Mouse (Mus musculus): ENCODE results near the gene Zbtb8b.
"Not testable (repeated sequence)": the region's sequence is repeated elsewhere in the genome, so short reads cannot be mapped to it uniquely, and the experiment has no call there.

The Zbtb8b gene

DNA sequence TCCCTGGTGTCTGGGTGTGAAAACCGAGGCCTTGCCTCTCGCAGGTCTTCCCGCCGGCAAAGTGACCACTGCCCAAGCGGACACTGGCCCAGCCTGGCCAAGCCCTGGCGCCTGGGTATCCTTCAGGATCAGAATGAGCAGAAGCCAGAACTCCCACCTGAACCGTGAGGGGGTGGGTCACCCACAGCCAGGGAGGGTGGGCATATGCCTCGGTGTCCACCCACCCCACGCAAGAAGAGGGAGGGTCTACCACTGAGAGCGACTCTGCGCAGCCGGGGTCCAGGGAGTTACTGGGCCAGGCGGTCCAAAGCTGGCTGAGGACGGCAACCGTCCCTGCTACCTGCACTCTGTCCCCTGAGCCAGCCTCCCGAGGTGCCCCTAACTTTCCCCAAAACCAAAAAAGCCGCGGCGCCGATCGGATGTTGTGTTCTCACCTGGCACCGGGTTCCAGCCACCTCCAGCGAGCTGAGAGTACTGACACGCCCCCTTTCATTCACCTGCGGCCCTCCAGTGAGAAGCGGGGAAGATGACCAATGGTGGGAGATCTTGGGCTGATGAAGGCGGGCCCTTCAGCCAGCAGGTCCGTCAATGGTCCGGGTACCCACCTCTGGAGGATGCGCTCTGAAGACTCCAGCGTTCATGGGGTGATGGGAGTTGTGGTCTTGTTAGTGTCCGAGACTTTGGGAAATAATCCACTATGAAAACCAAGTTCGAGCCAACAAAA, at the start of gene Zbtb8b:
TSS of gene Zbtb8b (minus strand) at position 514 of the 724 bp plus-strand sequence.
- peak; percentile 71 for DNase-seq

DNA sequence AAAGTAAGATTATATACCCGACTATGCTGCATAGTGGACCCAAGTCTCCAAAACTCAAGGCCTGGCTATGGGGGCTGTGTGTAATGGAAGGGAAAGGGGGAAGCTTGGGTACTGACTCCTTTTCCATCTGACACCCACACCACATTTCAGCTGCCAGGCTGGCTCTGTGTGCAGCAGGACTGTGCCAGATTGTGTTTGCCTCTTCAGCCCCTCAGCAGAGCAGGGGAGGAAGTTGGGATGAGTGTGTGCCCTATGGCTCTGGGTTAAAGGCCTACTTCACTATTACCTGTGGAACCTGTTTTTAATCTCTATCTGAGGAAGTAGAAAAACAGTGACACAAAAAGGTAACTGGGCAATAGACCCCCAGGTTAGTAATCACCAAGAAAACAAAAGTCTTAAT, 40.4 kb upstream of the Zbtb8b start:
- DNase-seq = no peak

DNA sequence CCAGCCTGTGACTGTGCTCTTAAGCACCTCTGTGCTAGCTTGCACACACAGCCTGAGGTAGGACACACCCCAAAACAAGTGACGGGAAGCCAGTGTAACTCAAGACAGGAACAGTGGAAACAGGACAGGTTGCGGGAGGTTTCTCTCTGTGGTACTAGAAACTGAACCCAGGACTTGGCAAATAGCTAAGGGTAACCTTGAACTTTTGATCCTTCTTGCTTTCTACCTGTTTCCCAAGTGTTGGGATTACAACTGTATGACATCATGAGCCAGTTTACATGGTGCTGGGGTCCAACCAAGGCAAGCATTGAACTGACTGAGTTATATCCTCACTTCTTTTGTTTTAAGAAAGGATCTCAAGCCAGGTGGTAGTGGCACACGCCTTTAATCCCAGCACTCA, 39.2 kb upstream of the Zbtb8b start:
- no peak for DNase-seq

DNA sequence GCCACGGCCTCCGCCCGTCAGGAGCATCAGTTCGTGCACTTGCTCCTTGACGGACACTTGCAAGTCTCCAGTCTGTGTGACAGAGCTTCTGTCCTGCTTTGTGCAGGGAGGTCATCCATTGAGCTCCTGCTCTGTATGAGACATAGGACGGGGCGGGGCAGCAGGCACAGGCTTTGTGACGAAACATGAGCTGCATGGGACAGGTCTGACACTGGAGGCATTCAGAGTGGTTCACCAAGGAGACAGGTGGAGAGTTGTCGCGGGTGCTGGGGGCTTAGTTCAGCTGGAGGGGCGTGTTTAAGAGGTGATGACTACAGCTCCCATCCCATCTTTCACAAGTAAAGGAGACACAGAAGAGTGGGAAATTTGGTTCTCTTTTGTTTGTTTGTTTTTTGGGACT, 35.4 kb upstream of the Zbtb8b start:
- DNase-seq = no peak

DNA sequence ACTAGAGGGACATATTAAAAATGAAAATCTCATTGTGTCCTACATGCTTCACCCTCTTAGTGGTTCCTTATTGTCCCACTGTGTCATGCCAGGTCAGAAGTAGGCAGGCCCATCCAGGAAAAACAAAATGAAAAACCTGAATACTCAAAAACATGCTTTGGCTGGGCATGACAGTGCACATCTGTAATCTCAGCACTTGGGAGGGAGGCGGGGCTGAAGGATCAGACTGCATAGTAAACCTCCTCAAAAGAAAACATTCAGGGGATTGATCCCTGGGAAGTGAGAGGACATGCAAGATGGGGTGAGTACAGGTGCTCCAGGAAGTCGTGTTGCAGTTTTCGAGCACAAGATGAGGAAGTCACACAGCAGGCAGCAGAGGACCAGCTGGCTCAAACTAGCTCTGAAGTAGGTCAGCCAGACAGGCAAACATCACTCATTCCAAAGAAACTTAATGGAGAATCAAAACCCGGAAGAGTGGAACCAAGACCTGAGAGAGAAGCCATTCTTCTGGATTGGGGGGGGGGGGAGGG, 23.7 kb upstream of the Zbtb8b start:
- DNase-seq = no peak

DNA sequence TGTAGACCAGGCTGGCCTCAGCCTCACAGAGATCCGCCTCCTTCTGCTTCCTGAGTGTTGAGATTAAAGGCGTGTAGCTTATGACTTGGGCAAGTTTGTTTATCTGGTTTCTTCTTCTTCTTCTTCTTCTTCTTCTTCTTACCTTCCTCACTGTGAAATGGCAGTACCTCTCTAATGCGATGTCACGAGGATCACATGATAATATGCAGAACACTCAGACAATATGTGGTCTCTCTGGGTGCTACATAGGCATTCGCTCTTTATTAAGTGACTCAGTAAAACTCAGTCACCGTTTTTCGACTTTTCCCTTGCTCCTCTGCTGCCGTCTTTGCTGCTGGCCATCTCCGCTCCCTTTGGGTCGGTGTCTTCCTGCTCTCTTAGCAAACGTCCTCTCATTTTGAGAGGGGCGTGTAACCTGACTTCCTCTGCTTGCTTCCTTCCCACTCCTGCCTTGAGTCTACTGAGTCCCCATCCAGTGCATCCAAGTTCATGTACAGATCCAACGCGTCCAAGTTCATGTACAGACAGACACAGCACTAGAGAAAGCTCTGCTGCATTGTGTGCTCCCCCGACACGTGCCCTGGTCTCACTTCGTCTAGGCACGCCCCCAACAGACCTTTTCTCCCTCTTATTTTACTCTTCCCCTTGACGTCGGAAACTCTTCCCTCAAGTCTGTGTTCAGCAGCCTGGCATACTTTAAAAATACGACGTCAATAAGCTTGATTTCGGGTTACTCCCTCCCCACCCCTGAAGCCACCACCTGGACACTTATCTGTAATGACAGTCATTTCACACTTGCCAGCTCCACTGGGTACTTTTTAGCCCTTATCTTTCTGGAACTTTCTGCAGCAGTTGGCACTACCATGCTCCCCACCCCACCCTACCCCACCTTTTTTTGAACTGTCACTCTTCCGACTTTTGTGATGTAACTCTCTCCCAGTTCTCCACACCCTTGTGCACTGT, 22.7 kb upstream of the Zbtb8b start:
- no peak for DNase-seq

DNA sequence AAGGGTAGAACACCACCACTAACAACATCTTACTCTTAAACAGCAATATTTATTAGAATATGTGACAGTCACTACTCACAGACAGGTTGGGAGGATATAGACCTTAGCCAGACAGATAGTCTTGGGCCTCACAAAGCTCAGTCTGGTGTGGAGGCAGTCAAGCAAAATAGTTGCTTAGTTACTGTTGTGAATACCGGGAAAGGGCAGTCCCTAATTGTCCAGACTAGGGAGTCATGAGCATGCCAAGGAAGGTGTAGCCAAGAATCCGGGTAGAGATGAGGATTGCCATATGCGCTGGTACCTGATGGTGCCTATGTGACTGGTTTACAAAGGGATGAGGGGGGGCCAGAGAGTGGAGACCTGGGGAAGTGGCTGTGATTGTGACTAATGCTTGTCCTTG, 21.5 kb upstream of the Zbtb8b start:
- no peak for DNase-seq

DNA sequence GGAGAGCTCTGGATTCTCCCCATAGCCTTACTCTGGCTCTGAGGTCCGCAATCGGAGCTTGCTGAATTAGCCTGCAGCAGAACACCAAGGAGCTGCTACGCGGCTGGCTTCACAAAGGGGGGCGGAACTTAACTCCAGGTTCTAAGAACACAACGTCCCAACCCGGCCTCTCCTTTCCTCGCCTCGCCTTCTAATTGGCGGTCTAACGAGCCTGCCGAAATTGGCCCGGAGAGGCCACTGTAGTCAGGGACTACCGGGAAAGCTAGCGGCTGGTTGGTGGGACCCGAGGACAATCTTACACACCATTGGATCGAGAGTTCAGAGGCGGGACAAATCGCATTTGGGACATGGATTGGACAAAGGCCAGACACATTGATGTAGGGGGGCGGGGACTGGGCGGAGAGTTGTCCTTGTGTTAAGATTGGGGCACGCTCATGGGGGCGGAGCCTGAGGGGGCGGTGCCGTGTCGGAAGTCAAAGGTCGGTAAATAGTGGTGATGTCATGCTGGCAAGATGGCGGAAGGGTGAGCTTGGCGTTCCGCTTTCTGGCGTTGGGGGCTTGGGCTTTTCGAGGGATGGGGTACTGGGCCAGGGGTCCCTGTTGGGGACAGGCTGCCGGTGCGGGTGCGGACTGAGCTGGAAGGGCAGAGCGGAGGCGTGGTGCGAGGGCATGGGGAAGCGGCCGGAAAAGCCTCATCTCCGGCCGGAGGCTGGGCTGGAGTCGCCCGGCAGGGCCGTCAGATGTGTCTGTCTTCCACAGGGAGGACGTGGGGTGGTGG, 20.7 kb upstream of the Zbtb8b start, which contains the start of gene Bsdc1:
TSS of gene Bsdc1 (plus strand) at position 399 of the 778 bp plus-strand sequence.
- peak; percentile 95 for DNase-seq

DNA sequence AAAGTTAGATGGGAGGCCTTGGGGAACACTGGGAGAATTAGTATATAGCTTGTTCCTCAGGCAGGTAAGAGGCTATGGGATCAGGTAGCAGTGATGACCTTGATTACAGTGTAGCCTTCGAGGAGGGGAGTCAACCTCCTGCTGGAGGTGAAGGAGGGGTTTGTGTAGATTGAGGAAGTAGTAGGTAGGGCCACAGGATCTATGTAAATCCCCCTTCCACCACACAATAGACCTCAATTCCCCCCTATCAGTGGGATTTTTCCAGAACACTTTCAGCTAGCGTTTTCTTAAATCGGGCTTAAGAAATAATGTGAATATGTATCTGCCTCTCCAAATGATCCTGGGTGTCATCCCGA, 20.2 kb upstream of the Zbtb8b start:
- no peak for DNase-seq

DNA sequence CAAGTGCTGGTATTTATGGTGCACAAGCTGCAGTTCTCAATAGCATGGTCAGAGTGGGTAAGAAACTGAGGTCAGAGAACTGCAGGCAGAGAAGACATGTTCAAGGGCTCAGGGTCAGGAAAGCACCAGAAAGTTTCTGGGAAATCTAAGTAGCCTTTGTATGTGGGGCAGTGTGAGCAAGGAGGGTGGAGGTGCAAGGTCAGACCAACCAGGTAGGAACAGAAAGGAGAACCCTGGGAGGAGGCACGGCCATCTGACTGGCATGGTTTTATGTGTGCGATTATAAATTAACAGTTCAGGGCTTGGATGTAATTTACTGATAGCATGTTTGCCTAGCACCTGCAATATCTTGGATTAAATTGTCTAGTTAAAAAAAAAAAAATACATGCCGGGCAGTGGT, 19.1 kb upstream of the Zbtb8b start:
- DNase-seq = no peak

DNA sequence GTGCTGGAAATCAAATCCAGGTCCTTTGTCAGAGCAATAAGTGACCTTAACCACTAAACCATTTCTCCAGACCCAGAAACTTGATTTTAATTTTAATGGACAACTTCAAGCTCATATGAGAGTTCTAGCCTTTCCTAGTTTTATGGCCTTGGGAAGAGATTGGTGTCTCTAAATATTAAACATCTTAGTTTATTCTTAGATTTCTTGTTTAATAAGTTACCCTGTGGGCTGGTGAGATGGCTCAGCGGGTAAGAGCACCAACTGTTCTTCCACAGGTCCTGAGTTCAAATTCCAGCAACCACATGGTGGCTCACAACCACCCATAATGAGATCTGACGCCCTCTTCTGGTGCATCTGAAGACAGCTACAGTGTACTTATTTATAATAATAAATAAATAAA, 16.7 kb upstream of the Zbtb8b start:
- DNase-seq = not testable (repeated sequence)

DNA sequence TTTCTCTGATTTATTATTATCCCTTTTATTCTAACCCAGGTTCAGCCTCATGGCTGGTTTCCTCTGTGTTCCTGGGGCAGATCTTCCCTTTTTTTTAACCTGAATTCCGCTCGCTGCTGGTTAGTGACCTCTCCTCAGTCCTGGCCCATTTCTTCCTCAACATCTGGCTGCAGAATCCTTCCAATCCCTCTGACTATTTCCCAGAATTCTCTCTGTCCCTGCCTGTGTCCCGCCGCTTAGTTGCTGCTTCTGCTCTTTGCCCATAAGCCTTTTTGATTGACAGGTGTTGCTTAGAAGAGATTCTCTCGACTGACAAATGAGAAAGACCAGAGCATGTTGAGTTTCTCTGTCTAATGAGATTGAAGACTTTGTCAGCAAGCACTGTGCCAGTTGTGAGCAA, 15.5 kb upstream of the Zbtb8b start:
- no peak for DNase-seq

DNA sequence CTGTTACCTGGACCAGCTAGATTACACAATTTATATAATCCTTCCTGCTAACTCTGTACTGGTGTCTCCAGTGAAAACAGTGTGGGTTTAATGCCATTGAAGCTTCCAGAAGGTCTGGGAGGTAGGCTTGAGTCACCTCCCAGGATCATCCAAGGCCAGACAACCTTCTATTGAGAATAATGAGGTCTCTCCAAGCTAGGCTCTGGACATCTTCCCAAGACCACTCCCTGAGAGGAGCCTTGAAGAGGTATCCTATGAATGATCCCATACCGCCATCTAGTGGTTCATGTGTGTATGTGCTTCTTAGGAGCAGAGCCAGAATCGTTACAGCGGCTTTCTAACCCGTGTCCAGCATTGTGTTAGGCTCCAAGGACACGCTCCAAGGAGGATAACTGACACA, 14.6 kb upstream of the Zbtb8b start:
- DNase-seq = no peak

DNA sequence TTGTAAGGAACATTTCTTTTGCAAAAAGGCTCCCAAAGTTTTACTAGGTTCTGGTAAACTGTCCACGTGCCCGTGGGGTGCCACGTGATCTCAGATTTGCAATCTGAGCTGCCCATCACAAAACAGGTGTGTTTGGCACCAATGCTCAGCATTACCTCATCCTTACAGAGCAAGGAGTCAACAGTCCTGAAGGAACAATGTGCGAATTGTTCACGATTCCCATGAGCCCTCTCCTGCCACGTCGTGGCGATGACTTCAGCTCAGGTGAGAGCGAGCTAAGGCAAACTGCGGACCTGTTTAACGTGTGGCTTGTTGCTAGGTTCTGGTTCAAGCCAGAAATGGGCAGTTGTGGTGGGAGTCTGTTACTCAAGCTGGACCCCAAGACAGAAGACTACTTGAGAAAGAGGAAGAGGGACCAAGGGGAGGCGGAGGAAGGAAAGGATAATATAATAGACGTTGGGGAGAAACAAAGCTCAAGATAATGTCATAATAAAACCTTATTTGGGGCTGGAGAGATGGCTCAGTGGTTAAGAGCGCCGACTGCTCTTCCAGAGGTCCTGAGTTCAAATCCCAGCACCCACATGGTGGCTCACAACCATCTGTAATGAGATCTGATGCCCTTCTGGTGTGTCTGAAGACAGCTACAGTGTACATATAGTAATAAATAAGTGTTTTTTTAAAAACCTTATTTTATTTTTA, 11.0 kb upstream of the Zbtb8b start:
- no peak for DNase-seq

DNA sequence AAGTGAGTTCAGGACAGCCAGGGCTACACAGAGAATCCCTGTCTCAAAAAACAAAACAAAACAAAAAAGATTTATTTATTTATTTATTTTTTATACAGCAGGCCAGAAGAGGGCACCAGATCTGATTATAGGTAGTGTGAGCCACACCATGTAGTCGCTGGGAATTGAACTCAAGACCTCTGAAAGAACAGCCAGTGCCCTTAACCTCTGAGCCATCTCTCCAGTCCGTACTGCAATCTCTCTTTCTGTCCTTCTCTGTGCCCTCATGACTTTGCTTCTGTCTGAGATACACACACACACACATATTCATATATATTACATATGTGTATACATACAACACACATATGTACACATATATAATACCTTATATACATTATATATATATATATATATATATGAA, 10.2 kb upstream of the Zbtb8b start:
- no peak for DNase-seq

DNA sequence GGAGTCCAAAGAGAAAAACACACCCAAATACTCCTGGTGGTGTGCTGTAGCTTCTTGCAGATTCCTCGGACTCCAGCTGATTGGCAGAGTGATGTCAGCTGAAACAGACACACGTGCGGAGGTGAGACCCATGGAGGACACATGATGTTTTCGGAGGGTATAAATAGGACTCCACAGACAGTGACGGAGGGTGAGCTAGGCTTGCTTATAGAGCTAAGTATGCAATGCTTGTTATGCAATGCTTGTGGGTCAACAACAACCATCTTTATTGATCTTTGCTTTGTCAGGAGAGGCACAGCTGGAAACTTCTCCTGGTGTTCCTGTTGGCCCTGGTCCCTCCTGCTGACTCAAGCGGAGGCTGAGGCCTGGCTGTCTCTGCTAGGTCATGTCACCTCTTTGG, 8.1 kb upstream of the Zbtb8b start:
- DNase-seq = no peak

DNA sequence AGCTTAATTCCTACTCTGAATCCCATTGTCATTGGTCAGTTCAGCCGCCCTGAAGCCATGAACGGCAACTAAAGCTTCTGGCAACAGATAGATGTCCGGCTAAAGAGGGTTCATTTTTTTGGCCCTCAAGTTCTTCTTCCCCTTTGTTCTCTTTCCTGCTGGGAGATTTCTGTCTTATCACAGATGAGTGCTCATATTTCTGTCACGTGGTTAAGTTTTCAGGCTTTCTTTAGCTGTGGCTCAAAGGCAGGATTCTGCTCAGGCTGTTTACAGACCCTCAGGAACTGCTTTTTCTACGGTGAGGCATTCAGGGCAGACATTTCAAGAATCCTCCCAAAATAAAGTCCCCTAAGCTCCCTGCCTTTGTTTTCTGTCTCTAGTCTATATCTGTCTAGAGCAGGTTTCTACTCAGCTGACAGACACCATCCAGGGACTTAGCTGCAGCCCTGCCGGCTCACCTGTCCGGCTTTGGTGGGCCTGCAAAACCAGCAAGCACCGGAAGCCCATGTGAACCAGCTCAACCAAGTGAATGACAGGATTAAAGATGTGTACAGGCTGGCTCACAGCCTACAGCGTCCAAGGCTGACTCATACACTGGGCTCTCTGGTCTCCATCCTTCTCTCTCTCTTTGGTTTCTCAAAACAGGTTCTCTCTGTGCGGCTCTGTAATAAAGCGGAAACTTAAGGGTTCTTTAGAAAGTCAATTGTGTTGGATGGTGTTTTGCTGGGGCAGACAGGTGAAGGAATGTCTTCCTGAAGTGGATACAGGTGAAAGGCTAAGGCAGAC, 7.3 kb upstream of the Zbtb8b start:
- no peak for DNase-seq

DNA sequence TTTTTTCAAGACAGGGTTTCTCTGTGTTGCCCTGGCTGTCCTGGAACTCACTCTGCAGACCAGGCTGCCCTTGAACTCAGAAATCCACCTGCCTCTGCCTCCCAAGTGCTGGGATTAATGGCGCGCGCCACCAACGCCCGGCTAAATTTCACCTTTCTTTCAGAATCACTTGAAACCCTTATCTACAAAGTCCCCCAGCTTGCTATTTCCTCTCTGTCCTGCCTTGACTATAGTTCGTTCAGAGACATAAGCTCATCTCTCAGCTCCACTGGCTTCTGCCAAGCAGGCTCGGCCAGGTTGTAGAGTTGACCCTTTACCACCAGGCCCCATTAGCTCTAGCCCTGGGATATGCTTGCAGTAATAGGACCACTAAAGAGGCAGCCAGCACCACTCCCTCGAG, 6.7 kb upstream of the Zbtb8b start:
- no peak for DNase-seq

DNA sequence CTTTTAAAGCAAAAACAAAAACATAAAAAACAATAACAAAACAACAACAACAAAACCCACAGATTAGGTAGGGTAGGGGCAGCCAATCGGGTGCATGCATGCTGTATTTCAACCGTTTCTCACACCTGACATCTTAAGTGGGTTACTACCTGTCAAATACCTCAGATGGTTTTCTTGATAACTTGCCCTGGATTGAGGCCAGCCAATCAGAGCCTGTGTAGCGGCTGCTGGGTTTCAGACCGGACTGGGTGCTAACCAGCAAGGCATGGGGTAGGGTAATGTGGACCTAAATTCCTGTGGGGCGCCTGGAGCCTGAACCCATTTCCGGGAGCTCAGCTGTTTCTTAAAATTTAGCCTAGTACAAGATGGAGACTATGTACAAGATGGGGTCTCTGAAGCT, 492 bp upstream of the Zbtb8b start:
- DNase-seq = no peak

DNA sequence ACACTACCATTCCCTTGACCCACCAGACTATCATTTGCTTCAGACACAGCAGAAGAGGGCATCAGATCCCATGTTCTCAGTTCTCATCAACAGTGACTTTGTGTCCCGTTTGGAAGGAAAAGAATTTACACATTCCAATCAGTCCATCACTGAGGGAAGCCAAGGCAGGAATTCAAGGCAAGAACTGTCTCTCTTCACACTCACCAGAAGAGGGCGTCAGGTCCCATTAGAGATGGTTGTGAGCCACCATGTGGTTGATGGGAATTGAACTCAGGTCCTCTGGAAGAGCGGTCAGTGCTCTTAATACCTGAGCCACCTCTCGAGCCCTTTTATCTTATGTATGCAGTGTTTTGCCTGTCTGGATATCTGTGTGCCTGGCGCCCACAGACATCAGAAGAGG, 22.3 kb downstream of the Zbtb8b start:
- no peak for DNase-seq

DNA sequence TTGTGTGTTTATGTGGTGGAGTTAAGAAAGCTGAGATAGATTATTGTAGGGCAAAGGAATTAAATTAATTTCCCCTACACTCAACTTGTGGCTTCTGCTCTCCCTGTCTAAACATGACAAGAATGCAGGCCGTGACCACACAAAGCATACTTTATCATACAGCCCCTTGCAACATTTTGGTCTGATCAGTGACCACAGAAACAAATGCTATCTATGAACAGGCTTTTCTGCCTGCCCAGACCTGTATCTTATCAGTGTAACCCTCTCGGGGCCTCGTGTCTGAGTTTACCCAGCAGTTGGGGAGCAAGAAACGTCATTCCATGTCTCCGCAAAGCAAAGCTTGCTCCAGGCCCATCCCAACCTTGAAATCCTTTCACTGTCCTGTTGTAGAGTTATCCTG, 24.2 kb downstream of the Zbtb8b start:
- DNase-seq = no peak

DNA sequence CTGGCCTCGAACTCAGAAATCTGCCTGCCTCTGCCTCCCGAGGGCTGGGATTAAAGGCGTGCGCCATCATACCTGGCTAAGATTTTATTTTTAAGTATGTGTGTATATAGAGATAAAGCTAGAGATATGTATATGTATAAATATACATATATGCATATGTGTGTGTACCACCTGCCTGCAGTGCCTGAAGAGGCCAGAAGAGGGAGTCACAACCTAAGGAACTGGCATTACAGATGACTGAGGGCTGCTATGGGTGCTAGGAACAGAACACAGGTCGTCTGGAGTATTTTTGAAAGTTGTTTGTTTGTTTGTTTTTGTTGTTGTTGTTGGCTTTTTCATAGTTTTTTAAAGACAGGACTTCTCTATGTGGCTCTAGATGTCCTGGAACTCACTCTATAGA, 24.8 kb downstream of the Zbtb8b start:
- no peak for DNase-seq
